Mouse (Mus musculus) Patski (cell line): ENCODE measurements around the gene Polr2f. TPM values are rescaled to one million over a fixed set of nuclear protein-coding genes. Genes with fewer than 3 reads are reported as not detected.

ENCODE experiments used
- ATAC-seq: fragments of 100-300 bp; one replicate; pipeline ENCODE4 v1.8.0; 2021
- CTCF ChIA-PET: fragments of 350-600 bp; sonication (Branson Sonifier 250); formaldehyde crosslinking; loops from one replicate; lab custom pipeline; 2022; ENCODE audit warnings: inconsistent platforms; lab: Charles Lee
- POLR2A ChIA-PET: fragments of 350-600 bp; sonication (Branson Sonifier 250); formaldehyde crosslinking; loops from one replicate; lab custom pipeline; 2022; ENCODE audit warnings: antibody characterized with exemption, inconsistent platforms; lab: Charles Lee
- DNase-seq: peaks from one replicate; pipeline ENCODE4 v3.0.0-alpha.2; 2011; ENCODE audit warnings: low read depth, low spot score
- H3K27me3 ChIP-seq: fragments of 371-371 bp; one replicate; pipeline ENCODE4 v1.5.1; 2021
- CTCF ChIP-seq: fragments of 100-300 bp; IDR thresholded peaks from one replicate; pipeline ENCODE4 v1.5.1; 2021
- in situ Hi-C: fragments of 300-500 bp; cut with MboI; formaldehyde crosslinking; loops from 3 replicates; pipeline ENCODE4 v1.11.1; 2018; ENCODE audit warnings: low pct_unique_long_range_greater_than_20kb, mixed read lengths
- polyA plus RNA-seq: library from polyadenylated mRNA; unstranded; gene quantifications from one replicate; pipeline ENCODE4 v1.2.3, GENCODE M21; 2021

Gene Polr2f
- polyA plus RNA-seq, 1 experiment from 2014 or later: 178 TPM

GRCm38 (mm10) chr15:79100391-79100790 is 40.4 kb upstream of the Polr2f start:
- ATAC-seq (no peak), DNase-seq (no peak)
- POLR2A ChIA-PET: interaction anchor here (0.9 to 1.9 kb wide), 2 partner anchors 8 to 9 kb away, joined by 4 to 5 read pairs; partner anchors contain the start of gene Micall1
- TF ChIP-seq CTCF: no peak
- no peaks in the 10 kb centered on the region for H3K27me3 ChIP-seq
- in situ Hi-C loops: no loop called here
- CTCF ChIA-PET: interaction anchor here (1.0 to 1.5 kb wide), 3 partner anchors 9 to 19 kb away, joined by 3 read pairs; no protein-coding TSS in a partner anchor

- in situ Hi-C loops: no loop called here
- DNase-seq: no peak
- TF ChIP-seq CTCF: no peak
- no peak for ATAC-seq
- CTCF ChIA-PET: no interaction called here
- POLR2A ChIA-PET: no interaction called here
- no peaks in the 10 kb centered on the region for H3K27me3 ChIP-seq
Observed at GRCm38 (mm10) chr15:79101531-79101930, 39.3 kb upstream of the Polr2f start.

GRCm38 (mm10) chr15:79103264-79103663 is 37.5 kb upstream of the Polr2f start:
- ChIA-PET POLR2A (no interaction called here), CTCF (no interaction called here)
- H3K27me3 ChIP-seq: no peaks in the 10 kb centered on the region
- no peak for TF ChIP-seq CTCF
- in situ Hi-C loops: no loop called here
- no peak for DNase-seq
- no peak for ATAC-seq

- CTCF ChIA-PET: no interaction called here
- in situ Hi-C loops: no loop called here
Observed at GRCm38 (mm10) chr15:79105804-79106203, 35.0 kb upstream of the Polr2f start.

GRCm38 (mm10) chr15:79107966-79108365 is 32.8 kb upstream of the Polr2f start:
- peak; percentile 15 for ATAC-seq
- ChIA-PET POLR2A (interaction anchor here (0.6 to 3.4 kb wide), 3 partner anchors 8 to 97 kb away, joined by 5 to 10 read pairs (median 7); no protein-coding TSS in a partner anchor), CTCF (interaction anchor here (1.4 to 1.5 kb wide), 2 partner anchors 19 to 36 kb away, joined by 4 to 5 read pairs; no protein-coding TSS in a partner anchor)
- peak; percentile 54 for DNase-seq
- in situ Hi-C loops: no loop called here
- H3K27me3 ChIP-seq: no peaks in the 10 kb centered on the region
- TF ChIP-seq CTCF: no peak

More at GRCm38 (mm10) chr15:79105804-79106203, 35.0 kb upstream of the Polr2f start:
- no peak for TF ChIP-seq CTCF
- no peaks in the 10 kb centered on the region for H3K27me3 ChIP-seq
- ATAC-seq (no peak), DNase-seq (no peak)
- POLR2A ChIA-PET: no interaction called here

- ATAC-seq: peak; percentile 79
- ChIA-PET POLR2A (interaction anchor here (0.6 to 3.4 kb wide), 5 partner anchors 9 to 23 kb away, joined by 4 to 10 read pairs (median 4); no protein-coding TSS in a partner anchor), CTCF (interaction anchor here (1.4 to 1.5 kb wide), 2 partner anchors 18 to 37 kb away, joined by 4 to 5 read pairs; no protein-coding TSS in a partner anchor)
- no peak for TF ChIP-seq CTCF
- no peaks in the 10 kb centered on the region for H3K27me3 ChIP-seq
- peak; percentile 42 for DNase-seq
- in situ Hi-C loops: no loop called here
Observed at GRCm38 (mm10) chr15:79108421-79109320, 32.1 kb upstream of the Polr2f start, which contains the start of gene Micall1. Gene Micall1, plus strand, starts transcription at chr15:79108898.

GRCm38 (mm10) chr15:79109321-79109934 is 31.4 kb upstream of the Polr2f start:
- no peak for DNase-seq
- in situ Hi-C loops: no loop called here
- no peak for TF ChIP-seq CTCF
- peak; percentile 16 for ATAC-seq
- POLR2A ChIA-PET: interaction anchor here (0.8 to 3.4 kb wide), 4 partner anchors 10 to 32 kb away, joined by 4 to 10 read pairs (median 4); partner anchors contain the start of gene 1700088E04Rik
- H3K27me3 ChIP-seq: no peaks in the 10 kb centered on the region
- CTCF ChIA-PET: interaction anchor here (1.2 kb wide), 1 partner anchor 21 kb away, joined by 3 read pairs; no protein-coding TSS in a partner anchor

GRCm38 (mm10) chr15:79110031-79110430 is 30.8 kb upstream of the Polr2f start:
- ChIA-PET CTCF (interaction anchor here (1.2 to 1.3 kb wide), 2 partner anchors 22 to 39 kb away, joined by 3 read pairs; no protein-coding TSS in a partner anchor), POLR2A (interaction anchor here (1.1 to 3.4 kb wide), 4 partner anchors 10 to 31 kb away, joined by 3 to 10 read pairs (median 4); partner anchors contain the start of gene 1700088E04Rik)
- no peak for DNase-seq
- in situ Hi-C loops: no loop called here
- no peaks in the 10 kb centered on the region for H3K27me3 ChIP-seq
- no peak for ATAC-seq
- TF ChIP-seq CTCF: no peak

GRCm38 (mm10) chr15:79110528-79110927 is 30.3 kb upstream of the Polr2f start:
- in situ Hi-C loops: no loop called here
- ChIA-PET POLR2A (interaction anchor here (1.2 to 3.4 kb wide), 3 partner anchors 10 to 31 kb away, joined by 3 to 10 read pairs (median 4); partner anchors contain the start of gene 1700088E04Rik), CTCF (interaction anchor here (1.2 to 1.3 kb wide), 2 partner anchors 22 to 39 kb away, joined by 3 read pairs; no protein-coding TSS in a partner anchor)
- TF ChIP-seq CTCF: no peak
- DNase-seq: no peak
- no peaks in the 10 kb centered on the region for H3K27me3 ChIP-seq
- no peak for ATAC-seq

- DNase-seq (no peak), ATAC-seq (no peak)
- ChIA-PET CTCF (no interaction called here), POLR2A (no interaction called here)
- H3K27me3 ChIP-seq: no peaks in the 10 kb centered on the region
- in situ Hi-C loops: no loop called here
- no peak for TF ChIP-seq CTCF
Observed at GRCm38 (mm10) chr15:79111774-79112173, 29.0 kb upstream of the Polr2f start.
